Mouse (Mus musculus) hindbrain, postnatal 0 days (tissue): ENCODE results near the gene Medag. TPM values are rescaled to one million over a fixed set of nuclear protein-coding genes. Genes with fewer than 3 reads are reported as not detected.

Source experiments
- ATAC-seq: fragments of 200-750 bp; cut with Nextera tagmentation; 2 replicates; pipeline ENCODE4 v1.8.0; 2017; ENCODE audit warnings: mild to moderate bottlenecking, moderate TSS enrichment, moderate library complexity
- DNase-seq: peaks from one replicate; pipeline ENCODE4 v3.0.0-alpha.2; 2015; ENCODE audit warnings: low spot score
- H3K27ac ChIP-seq: fragments of 300-500 bp; sonication (generic); 2 replicates; pipeline ENCODE4 v1.5.1; 2014; ENCODE audit warnings: mild to moderate bottlenecking
- H3K27me3 ChIP-seq: fragments of 300-500 bp; sonication (generic); 2 replicates; pipeline ENCODE4 v1.6.1; 2014; ENCODE audit warnings: low read length, mixed read lengths; ENCODE audit not compliant: insufficient read depth
- H3K36me3 ChIP-seq: fragments of 300-500 bp; sonication (generic); 2 replicates; pipeline ENCODE4 v1.6.1; 2014; ENCODE audit warnings: low read length, mixed read lengths; ENCODE audit not compliant: insufficient read depth
- H3K4me1 ChIP-seq: fragments of 300-500 bp; sonication (generic); 2 replicates; pipeline ENCODE4 v1.6.1; 2014; ENCODE audit warnings: antibody characterized with exemption, low read length, mixed read lengths; ENCODE audit not compliant: insufficient read depth
- H3K4me2 ChIP-seq: fragments of 300-500 bp; sonication (generic); 2 replicates; pipeline ENCODE4 v1.6.1; 2014; ENCODE audit warnings: low read depth, mild to moderate bottlenecking, low read length, moderate library complexity, mixed read lengths
- H3K4me3 ChIP-seq: fragments of 300-500 bp; sonication (generic); 2 replicates; pipeline ENCODE4 v1.5.1; 2014; ENCODE audit warnings: low read length
- H3K9ac ChIP-seq: fragments of 300-500 bp; sonication (generic); replicated peaks from 2 replicates; pipeline ENCODE4 v1.6.1; 2014; ENCODE audit warnings: mild to moderate bottlenecking, low read length, moderate library complexity, mixed read lengths
- H3K9me3 ChIP-seq: fragments of 300-500 bp; sonication (generic); 2 replicates; pipeline ENCODE4 v1.6.1; 2016; ENCODE audit warnings: low read length, mixed read lengths
- CTCF ChIP-seq: IDR thresholded peaks from 2 replicates; pipeline ENCODE4 v1.5.1; 2016; ENCODE audit warnings: antibody characterized with exemption, control low read depth, low read depth
- WGBS: fragments of 180-500 bp; shearing (Covaris S2); extraction: QIAGEN DNeasy Blood & Tissue Kit; methylation state at CpG from one replicate; pipeline ENCODE4 v1.1.7; 2014; 5-methylcytosine and 5-hydroxymethylcytosine counted together
- polyA plus RNA-seq: library from polyadenylated mRNA; unstranded; fragments of >200 nt; fragmentation: Nextera tagmentation; extraction: Ambion mirVana; gene quantifications from 2 replicates; pipeline ENCODE4 v1.2.1, GENCODE M21; 2015
- total RNA-seq: library from RNA; depleted of rRNA; stranded (reverse); fragments of >200 nt; gene quantifications from 2 replicates; pipeline ENCODE4 v1.2.3, GENCODE M21; 2014

Gene Medag
- total and polyA plus RNA-seq, 2 experiments from 2014 or later, result 8.3 to 11.3 TPM

DNA sequence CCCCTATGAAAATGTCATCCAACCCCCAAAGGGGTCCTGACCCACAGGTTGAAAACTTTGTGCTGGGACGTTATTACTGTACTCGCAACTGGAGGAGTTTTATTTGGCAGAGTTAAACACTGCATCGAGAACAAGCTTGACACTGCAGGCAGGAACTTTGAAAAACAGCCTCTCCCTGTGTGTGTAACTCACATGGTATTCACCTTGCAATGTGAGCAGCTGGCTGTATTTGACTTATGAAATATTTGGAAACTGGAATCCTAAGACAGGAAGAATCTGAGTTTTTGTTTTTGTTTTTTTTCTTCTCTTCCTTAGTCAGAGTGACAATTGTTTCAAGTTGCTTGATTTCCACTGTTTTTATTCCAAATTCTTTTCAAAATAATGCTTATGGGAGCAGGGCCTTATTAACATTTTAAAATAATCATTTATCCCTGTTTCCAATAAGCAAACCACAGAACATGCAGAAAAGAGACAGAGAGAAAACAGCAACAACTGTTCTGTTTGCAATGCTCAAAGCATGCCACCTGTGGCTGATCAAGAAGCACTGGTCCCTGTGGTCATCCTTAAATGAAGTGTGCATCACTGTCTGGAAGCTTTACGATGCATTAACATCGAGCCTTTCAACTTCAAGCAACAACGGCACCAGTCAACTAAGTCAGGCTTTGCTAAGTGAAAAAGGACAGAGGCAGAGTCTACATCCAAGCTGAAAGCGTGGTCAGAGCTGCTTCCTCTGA lies 26.2 kb upstream of the Medag start:
- 90% methylated on average over 7 of the region's 7 CpGs for WGBS

DNA sequence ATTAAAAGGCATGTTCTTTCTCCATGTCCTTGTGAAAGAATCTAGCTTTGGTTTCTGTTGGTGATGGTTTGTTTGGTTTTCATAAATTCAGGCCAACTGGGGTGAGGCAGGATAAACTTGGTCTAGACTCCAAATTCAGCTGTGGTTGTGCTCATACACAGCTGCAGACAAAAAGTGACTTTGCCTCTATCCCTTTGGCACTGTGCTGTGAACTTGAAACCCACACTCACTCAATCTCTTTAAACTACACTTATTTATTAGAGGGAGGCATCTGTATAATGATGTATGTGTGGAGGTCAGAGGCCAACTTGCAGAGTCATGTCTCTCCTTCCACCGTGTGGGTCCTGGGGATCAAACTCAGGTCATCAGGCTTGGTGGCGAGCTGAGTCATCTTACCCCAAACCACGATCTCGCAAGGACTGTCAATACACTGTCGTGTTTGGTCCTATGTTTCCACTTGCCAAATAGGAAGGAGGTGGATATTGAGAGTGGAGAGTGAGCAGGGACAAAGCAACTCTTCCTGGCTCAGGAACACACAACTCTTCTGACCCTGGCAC lies 25.2 kb upstream of the Medag start:
- no peak overlapping the region for H3K27ac ChIP-seq
- no peak for DNase-seq
- H3K9me3 ChIP-seq, result no peaks in the 10 kb centered on the region
- no peaks in the 10 kb centered on the region; the same call in 1 of the 2 replicates for H3K4me1 ChIP-seq
- no peak for TF ChIP-seq CTCF
- no peaks in the 10 kb centered on the region for H3K36me3 ChIP-seq
- WGBS, result 86% methylated on average over 5 of the region's 5 CpGs
- no peak overlapping the region for H3K9ac ChIP-seq
- no peak overlapping the region for H3K4me2 ChIP-seq
- ATAC-seq, result no peak
- no peaks in the 10 kb centered on the region for H3K27me3 ChIP-seq
- H3K4me3 ChIP-seq, result no peak overlapping the region

More for the DNA sequence above, 26.2 kb upstream of the Medag start:
- Histone ChIP-seq H3K27ac (no peak overlapping the region), H3K9ac (no peak overlapping the region), H3K27me3 (no peaks in the 10 kb centered on the region), H3K9me3 (no peaks in the 10 kb centered on the region), H3K4me2 (no peak overlapping the region), H3K4me1 (peaks cover 2% of the 10 kb centered on the region), H3K36me3 (no peaks in the 10 kb centered on the region), H3K4me3 (no peak overlapping the region)
- ATAC-seq, result no peak
- DNase-seq, result no peak
- no peak for TF ChIP-seq CTCF

DNA sequence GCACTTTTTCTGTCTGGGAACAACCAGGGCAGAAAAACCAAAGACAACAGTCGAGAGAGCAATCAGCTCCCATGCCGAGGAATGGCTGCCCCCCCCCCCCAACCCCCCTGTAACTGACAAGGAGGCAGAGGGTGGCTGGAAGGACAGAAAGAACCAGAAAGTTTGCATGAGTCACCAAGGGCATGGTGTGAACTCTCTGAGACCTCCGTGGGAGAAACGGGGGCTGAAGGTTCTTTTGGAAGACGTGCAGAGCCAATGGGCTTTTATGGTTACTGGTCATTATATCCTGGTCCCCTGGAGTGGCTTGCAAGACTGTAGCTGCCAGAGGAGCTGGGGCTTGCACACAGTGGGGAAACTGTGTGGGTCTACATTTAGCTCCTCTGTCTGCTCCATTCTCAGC lies 22.6 kb upstream of the Medag start:
- Histone ChIP-seq H3K4me2 (no peak overlapping the region), H3K9me3 (no peaks in the 10 kb centered on the region), H3K4me1 (no peaks in the 10 kb centered on the region), H3K27me3 (no peaks in the 10 kb centered on the region), H3K36me3 (no peaks in the 10 kb centered on the region), H3K4me3 (no peak overlapping the region), H3K9ac (no peak overlapping the region), H3K27ac (no peak overlapping the region)
- no peak for DNase-seq
- no peak for TF ChIP-seq CTCF
- ATAC-seq, result no peak
- WGBS, result 82% methylated on average over 5 of the region's 5 CpGs

DNA sequence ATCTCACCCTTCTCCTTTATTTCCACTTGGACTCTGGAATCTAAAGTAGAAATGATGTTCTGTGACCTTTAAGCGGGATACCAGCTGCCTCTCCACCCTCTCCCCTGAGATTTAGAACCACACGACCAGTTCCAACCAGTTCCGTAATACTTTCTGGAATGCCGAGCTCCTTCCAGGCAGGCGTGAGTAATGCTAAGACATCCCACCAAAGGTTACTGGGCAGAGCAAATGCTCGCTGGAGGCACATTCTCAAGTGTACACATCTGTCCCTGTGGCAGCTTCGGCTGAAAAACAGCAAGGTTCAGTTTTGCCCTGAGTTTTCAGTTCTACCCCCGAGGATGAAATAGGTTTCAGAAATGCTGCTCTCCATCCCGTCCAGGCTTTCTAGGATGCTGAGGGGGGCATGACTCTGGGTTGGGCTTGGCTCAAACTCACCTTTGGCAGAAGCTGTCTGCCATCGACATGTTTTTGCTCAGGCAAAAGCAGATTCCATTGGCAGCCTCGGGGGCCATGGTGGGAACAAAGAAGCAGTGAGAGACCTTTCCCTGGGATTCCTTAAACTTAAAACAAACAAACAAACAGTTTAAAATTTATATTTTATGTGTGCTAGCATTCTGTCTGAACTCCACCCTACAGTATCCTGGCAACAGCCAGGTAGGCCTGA lies 21.9 kb upstream of the Medag start:
- ATAC-seq, result no peak
- DNase-seq, result no peak
- WGBS, result 55% methylated on average over 11 of the region's 11 CpGs
- no peak for TF ChIP-seq CTCF
- no peak overlapping the region for H3K27ac ChIP-seq
- no peaks in the 10 kb centered on the region for H3K27me3 ChIP-seq
- no peaks in the 10 kb centered on the region for H3K9me3 ChIP-seq
- no peak overlapping the region for H3K4me3 ChIP-seq
- no peak overlapping the region for H3K4me2 ChIP-seq
- no peaks in the 10 kb centered on the region for H3K4me1 ChIP-seq
- no peaks in the 10 kb centered on the region for H3K36me3 ChIP-seq
- no peak overlapping the region for H3K9ac ChIP-seq

DNA sequence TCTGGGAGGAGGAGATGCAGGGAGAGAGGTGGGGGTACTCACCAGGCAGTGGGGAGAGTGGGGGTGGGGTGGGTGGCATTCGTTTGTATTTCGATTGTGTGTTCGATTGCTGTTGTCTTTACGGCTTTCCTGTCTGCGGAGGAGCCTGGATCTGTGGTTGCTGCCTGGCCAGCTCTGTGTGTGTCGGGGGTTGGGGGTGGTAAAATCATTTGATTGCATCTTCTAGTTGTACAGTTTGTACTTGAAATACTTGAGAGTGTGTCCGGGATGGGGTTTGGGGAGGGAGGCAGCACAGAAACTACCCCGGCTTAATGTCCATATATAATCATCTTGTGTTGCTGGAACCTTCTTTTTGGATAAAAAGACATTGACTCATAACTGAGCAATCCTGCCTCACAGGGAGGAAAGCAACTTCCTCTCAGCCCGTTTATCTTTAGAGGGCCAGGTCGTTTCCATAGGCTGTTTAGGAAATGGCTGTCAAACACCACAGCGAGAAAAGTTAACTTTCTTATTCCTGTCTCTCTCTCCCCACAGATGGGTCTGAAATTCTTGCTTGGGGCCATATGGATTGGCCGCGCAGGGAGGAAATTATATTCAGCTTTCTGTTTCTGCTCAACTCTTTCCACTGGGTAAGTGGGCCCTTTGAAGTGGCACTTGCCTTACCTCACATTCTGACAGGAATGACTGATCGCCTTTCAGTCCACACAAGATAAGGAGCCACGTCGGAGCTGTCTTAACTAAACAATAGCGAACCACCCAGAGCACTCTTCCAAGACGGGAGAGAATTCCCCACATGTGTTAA lies 19.8 kb upstream of the Medag start:
- no peak overlapping the region for H3K9ac ChIP-seq
- DNase-seq, result no peak
- H3K9me3 ChIP-seq, result no peaks in the 10 kb centered on the region
- H3K4me2 ChIP-seq, result no peak overlapping the region
- H3K27ac ChIP-seq, result no peak overlapping the region
- WGBS, result 66% methylated on average over 18 of the region's 18 CpGs
- no peak for ATAC-seq
- no peak overlapping the region for H3K4me3 ChIP-seq
- no peaks in the 10 kb centered on the region for H3K36me3 ChIP-seq
- no peaks in the 10 kb centered on the region for H3K4me1 ChIP-seq
- TF ChIP-seq CTCF, result no peak
- H3K27me3 ChIP-seq, result no peaks in the 10 kb centered on the region

DNA sequence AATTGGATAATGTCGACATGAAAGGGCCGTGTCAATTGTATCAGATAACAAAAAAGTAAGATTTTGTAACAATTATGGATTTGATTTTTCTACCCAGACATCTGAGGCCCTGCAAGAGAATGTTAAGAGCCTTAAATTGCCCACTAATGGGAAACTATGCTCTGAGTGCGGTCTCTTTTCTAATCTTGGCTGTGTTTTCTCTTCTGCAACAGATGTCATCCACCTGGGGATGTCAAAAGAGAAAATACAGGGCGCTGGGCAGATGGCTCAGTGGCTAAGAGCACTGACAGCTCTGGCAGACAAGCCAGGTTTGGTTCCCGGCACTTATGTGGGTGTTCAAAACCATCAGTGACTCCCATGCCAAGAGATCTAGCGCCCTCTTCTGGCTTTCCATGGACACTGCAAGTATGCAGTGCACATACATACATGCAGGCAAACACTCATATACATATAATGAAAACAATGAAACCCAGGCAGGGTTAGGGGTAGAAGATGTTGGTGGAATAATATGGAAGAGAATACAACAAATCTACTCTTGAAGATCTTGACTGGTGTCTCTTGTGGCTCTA lies 19.0 kb upstream of the Medag start:
- H3K4me3 ChIP-seq, result no peak overlapping the region

More for the DNA sequence above, 19.0 kb upstream of the Medag start:
- DNase-seq (no peak), ATAC-seq (no peak)
- Histone ChIP-seq H3K36me3 (no peaks in the 10 kb centered on the region), H3K27ac (no peak overlapping the region), H3K9ac (no peak overlapping the region), H3K27me3 (no peaks in the 10 kb centered on the region), H3K9me3 (no peaks in the 10 kb centered on the region), H3K4me1 (no peaks in the 10 kb centered on the region), H3K4me2 (no peak overlapping the region)
- WGBS, result 76% methylated on average over 6 of the region's 6 CpGs
- TF ChIP-seq CTCF, result peak; percentile 28
